Mouse (Mus musculus) liver, embryonic 11.5 days (tissue): ENCODE measurements around the gene Hcrt. TPM values are rescaled to one million over a fixed set of nuclear protein-coding genes. Genes with fewer than 3 reads are reported as not detected.
A peak's percentile ranks its signal among the peaks of the same experiment; 100 is the strongest.

Experiments used
- ATAC-seq: fragments of 200-750 bp; cut with Nextera tagmentation; replicated peaks from 2 replicates; pipeline ENCODE4 v1.8.0; 2017; ENCODE audit warnings: moderate number of reproducible peaks, mild to moderate bottlenecking, moderate TSS enrichment, moderate library complexity; ENCODE audit not compliant: low FRiP score
- DNase-seq: peaks from one replicate; pipeline ENCODE4 v3.0.0-alpha.2; 2017; ENCODE audit warnings: low spot score
- H3K27ac ChIP-seq: fragments of 300-500 bp; sonication (generic); 2 replicates; pipeline ENCODE4 v1.5.1; 2014; ENCODE audit warnings: mild to moderate bottlenecking, low read depth, low read length, control low read depth
- H3K27me3 ChIP-seq: fragments of 300-500 bp; sonication (generic); replicated peaks from 2 replicates; pipeline ENCODE4 v1.6.1; 2014; ENCODE audit warnings: low read length, mixed read lengths; ENCODE audit not compliant: control insufficient read depth, insufficient read depth
- H3K36me3 ChIP-seq: fragments of 300-500 bp; sonication (generic); 2 replicates; pipeline ENCODE4 v1.6.1; 2014; ENCODE audit warnings: mild to moderate bottlenecking, low read length, moderate library complexity, mixed read lengths; ENCODE audit not compliant: control insufficient read depth, insufficient read depth
- H3K4me1 ChIP-seq: fragments of 300-500 bp; sonication (generic); replicated peaks from 2 replicates; pipeline ENCODE4 v1.6.1; 2014; ENCODE audit warnings: low read length, mixed read lengths; ENCODE audit not compliant: control insufficient read depth, insufficient read depth
- H3K4me2 ChIP-seq: fragments of 300-500 bp; sonication (generic); 2 replicates; pipeline ENCODE4 v1.6.1; 2014; ENCODE audit warnings: mild to moderate bottlenecking, control low read depth, moderate library complexity
- H3K4me3 ChIP-seq: fragments of 300-500 bp; sonication (generic); 2 replicates; pipeline ENCODE4 v1.5.1; 2014; ENCODE audit warnings: low read depth, low read length, control low read depth
- H3K9ac ChIP-seq: fragments of 300-500 bp; sonication (generic); 2 replicates; pipeline ENCODE4 v1.6.1; 2014; ENCODE audit warnings: low read depth, low read length, control low read depth
- H3K9me3 ChIP-seq: fragments of 300-500 bp; sonication (generic); 2 replicates; pipeline ENCODE4 v1.6.1; 2016; ENCODE audit warnings: low read length, inconsistent platforms, mixed read lengths; ENCODE audit not compliant: control insufficient read depth
- WGBS: fragments of 180-500 bp; shearing (Covaris S2); extraction: QIAGEN DNeasy Blood & Tissue Kit; methylation state at CpG from one replicate; pipeline ENCODE4 v1.1.7; 2014; 5-methylcytosine and 5-hydroxymethylcytosine counted together
- polyA plus RNA-seq: library from polyadenylated mRNA; unstranded; fragments of >200 nt; fragmentation: Nextera tagmentation; extraction: Ambion mirVana; gene quantifications from 2 replicates; pipeline ENCODE4 v1.2.1, GENCODE M21; 2014

The Hcrt gene
- polyA plus RNA-seq, 1 experiment from 2014 or later = not detected

DNA sequence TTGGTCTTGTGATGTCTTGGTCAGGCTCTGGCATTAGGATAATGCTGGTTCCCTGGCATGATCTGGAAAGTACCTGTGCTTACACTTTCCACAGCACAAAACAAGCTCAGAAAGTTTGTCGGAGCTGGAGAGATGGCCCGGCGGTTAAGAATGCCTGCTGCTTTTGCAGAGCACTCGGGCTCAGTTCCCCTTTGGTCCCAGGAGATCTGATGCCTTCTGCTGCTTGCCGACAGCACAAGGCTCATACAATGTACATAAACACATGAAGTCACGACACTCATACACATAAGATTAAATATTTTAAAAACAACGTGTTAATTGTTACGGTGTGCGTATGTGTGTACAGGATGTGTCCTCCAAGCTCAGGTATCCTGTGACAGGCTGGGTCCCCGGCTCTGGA is 13.2 kb upstream of the Hcrt start:
- H3K9ac ChIP-seq = no peak overlapping the region
- H3K4me1 ChIP-seq = no peaks in the 10 kb centered on the region
- no peaks in the 10 kb centered on the region for H3K27me3 ChIP-seq
- ATAC-seq (no peak), DNase-seq (no peak)
- H3K27ac ChIP-seq = no peak overlapping the region
- peaks cover 8% of the 10 kb centered on the region; the same call in 1 of the 2 replicates for H3K36me3 ChIP-seq
- H3K9me3 ChIP-seq = no peaks in the 10 kb centered on the region
- 81% methylated on average over 10 of the region's 10 CpGs for WGBS
- H3K4me2 ChIP-seq = no peak overlapping the region
- no peak overlapping the region for H3K4me3 ChIP-seq

- Histone ChIP-seq H3K27ac (no peak overlapping the region), H3K4me1 (peaks cover 4% of the 10 kb centered on the region), H3K4me3 (no peak overlapping the region), H3K4me2 (no peak overlapping the region), H3K27me3 (no peaks in the 10 kb centered on the region), H3K36me3 (peaks cover 2% of the 10 kb centered on the region; the same call in 1 of the 2 replicates), H3K9me3 (no peaks in the 10 kb centered on the region), H3K9ac (no peak overlapping the region)
- ATAC-seq (no peak), DNase-seq (no peak)
- WGBS = 73% methylated on average over 4 of the region's 4 CpGs
Observed at GRCm38 (mm10) chr11:100774261-100774660, 11.5 kb upstream of the Hcrt start.

DNA sequence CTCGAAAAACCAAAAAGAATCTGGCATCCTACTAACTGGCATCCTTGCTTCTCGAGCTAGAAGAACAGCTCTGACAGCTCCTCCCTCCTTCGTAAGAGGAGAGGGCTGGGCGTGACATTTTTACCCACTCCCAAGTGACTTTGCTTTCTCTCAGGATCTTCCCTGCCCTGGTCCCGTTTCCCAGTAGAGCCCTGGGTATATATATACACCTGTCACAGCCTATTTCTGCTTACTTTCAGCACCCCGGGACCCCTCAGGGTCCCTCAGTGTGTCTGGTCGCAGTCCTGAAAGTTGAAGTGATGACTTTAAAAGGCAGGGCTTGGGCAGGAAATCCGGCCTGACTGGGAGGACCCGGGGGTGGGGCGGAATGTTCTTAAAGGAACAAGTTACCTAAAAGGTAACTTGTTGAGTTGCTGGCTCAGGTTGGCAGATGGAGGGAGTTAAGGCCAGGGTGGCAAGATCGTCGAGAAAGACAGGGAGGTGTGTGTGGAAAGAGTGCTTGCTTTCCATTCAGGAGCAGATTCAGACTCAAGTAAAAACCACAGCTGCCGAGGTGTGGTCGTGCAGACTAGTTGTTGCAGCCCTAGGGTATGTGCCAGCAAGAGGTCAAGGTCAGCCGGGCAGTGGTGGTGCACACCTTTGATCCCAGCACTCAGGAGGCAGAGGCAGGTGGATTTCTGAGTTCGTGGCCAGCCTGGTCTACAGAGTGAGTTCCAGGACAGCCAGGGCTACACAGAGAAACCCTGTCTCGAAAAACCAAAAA is 8.1 kb upstream of the Hcrt start, which contains the start of gene Ghdc:
Ghdc (minus strand) TSS at position 312 of the 763 bp plus-strand sequence.
- no peak within 1 kb of the TSS for H3K27ac ChIP-seq
- H3K9me3 ChIP-seq = no peaks in the 10 kb centered on the region

GRCm38 (mm10) chr11:100769980-100770379 is 7.2 kb upstream of the Hcrt start:
- Histone ChIP-seq H3K4me1 (peaks cover 4% of the 10 kb centered on the region), H3K9me3 (no peaks in the 10 kb centered on the region), H3K4me3 (peak overlapping the region; percentile 63), H3K4me2 (peak overlapping the region; percentile 66), H3K27ac (no peak overlapping the region), H3K27me3 (no peaks in the 10 kb centered on the region), H3K36me3 (no peaks in the 10 kb centered on the region), H3K9ac (no peak overlapping the region; the same call in 1 of the 2 replicates)
- no peak; the same call in 1 of the 2 replicates for ATAC-seq
- WGBS = 56% methylated on average over 6 of the region's 6 CpGs
- DNase-seq = no peak

More for the DNA sequence above, 8.1 kb upstream of the Hcrt start, which contains the start of gene Ghdc:
- Histone ChIP-seq H3K9ac (peak within 1 kb of the TSS; percentile 52), H3K27me3 (no peaks in the 10 kb centered on the region), H3K4me3 (peak within 1 kb of the TSS; percentile 63), H3K36me3 (no peaks in the 10 kb centered on the region), H3K4me2 (peak within 1 kb of the TSS; percentile 66), H3K4me1 (peaks cover 4% of the 10 kb centered on the region)
- DNase-seq = peak; percentile 83
- ATAC-seq = peak; percentile 68
- 11% methylated on average over 17 of the region's 17 CpGs for WGBS

DNA sequence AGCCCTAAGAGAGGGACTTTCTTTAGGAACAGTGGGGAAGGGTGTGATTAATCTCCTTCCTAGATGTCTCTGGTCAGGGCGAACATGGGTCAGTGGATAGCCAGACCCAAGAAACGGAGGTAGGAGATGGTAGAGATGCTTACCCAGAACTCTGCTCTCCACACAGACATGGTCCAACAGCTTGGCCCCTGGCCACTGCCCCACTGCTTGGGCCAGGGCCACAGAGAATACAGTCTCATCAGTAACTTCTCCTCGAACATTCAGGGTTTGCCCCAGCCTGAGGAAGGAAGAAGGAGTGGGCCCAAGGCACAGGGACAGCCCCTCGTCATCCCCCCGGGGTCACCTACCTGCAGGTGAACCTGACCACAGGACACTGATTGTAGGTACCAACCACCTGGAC is 5.1 kb upstream of the Hcrt start:
- 82% methylated on average over 5 of the region's 5 CpGs for WGBS
- Histone ChIP-seq H3K9ac (no peak overlapping the region), H3K4me3 (no peak overlapping the region), H3K4me1 (peaks cover 4% of the 10 kb centered on the region), H3K36me3 (no peaks in the 10 kb centered on the region), H3K27ac (no peak overlapping the region), H3K4me2 (no peak overlapping the region), H3K27me3 (peaks cover 3% of the 10 kb centered on the region; the same call in 1 of the 2 replicates), H3K9me3 (no peaks in the 10 kb centered on the region)
- no peak for ATAC-seq
- no peak for DNase-seq

GRCm38 (mm10) chr11:100766726-100767125 is 4.0 kb upstream of the Hcrt start:
- Histone ChIP-seq H3K36me3 (no peaks in the 10 kb centered on the region), H3K9me3 (no peaks in the 10 kb centered on the region), H3K27me3 (peaks cover 10% of the 10 kb centered on the region; the same call in 1 of the 2 replicates), H3K4me1 (peaks cover 4% of the 10 kb centered on the region), H3K4me2 (no peak overlapping the region), H3K27ac (no peak overlapping the region), H3K4me3 (no peak overlapping the region), H3K9ac (no peak overlapping the region)
- WGBS = 75% methylated on average over 9 of the region's 9 CpGs
- DNase-seq (no peak), ATAC-seq (no peak)

- H3K27ac ChIP-seq = no peak overlapping the region
- ATAC-seq = peak; percentile 64; the same call in 1 of the 2 replicates
Observed at GRCm38 (mm10) chr11:100761547-100762045, 1.1 kb downstream of the Hcrt start.

DNA sequence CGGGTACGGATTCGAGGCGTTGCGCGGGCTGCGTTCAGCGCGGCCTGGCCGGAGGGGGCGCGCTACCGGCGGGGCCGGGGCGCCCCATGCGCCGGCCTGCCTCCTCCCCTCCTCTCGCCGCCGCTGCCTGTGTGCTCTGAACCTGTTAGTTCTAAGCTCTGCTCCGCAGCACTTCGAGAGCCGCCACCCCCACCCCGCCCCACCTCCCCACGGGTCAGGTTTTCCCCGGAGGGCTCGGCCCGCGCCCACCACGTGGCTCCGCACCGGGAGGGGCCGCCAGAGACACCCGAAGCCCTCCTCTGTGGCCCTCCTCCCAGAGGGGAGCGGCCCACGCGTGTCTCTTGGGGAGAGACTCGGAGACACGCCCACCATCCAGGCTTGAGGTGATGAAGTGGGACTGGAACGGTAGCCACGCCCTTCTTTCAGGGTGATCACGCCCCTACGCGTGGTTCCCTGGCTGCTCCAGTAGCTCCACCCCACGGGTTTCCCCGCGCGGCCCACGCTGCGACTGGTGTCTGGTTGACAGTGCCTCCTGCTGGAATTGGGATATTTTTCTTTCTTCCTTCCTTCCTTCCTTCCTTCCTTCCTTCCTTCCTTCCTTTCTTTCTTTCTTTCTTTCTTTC is 3.0 kb downstream of the Hcrt start, which contains the start of gene Kcnh4:
Kcnh4 (minus strand) TSS at position 332 of the 623 bp plus-strand sequence.
- no peak for DNase-seq
- Histone ChIP-seq H3K27ac (no peak within 1 kb of the TSS), H3K27me3 (peaks cover 58% of the 10 kb centered on the region), H3K4me1 (peaks cover 10% of the 10 kb centered on the region), H3K9me3 (no peaks in the 10 kb centered on the region), H3K36me3 (no peaks in the 10 kb centered on the region), H3K4me2 (peak within 1 kb of the TSS; percentile 79), H3K9ac (no peak within 1 kb of the TSS), H3K4me3 (peak within 1 kb of the TSS; percentile 44)
- ATAC-seq = no peak
- WGBS = 2% methylated on average over 48 of the region's 51 CpGs

More at GRCm38 (mm10) chr11:100761547-100762045, 1.1 kb downstream of the Hcrt start:
- peaks cover 10% of the 10 kb centered on the region for H3K4me1 ChIP-seq
- H3K9me3 ChIP-seq = no peaks in the 10 kb centered on the region
- H3K9ac ChIP-seq = peak overlapping the region; percentile 23; the same call in 1 of the 2 replicates
- H3K4me3 ChIP-seq = peak overlapping the region; percentile 53
- no peaks in the 10 kb centered on the region for H3K36me3 ChIP-seq
- H3K4me2 ChIP-seq = peak overlapping the region; percentile 76
- WGBS = under 1% methylated on average over 27 of the region's 27 CpGs
- DNase-seq = peak; percentile 90
- peaks cover 45% of the 10 kb centered on the region for H3K27me3 ChIP-seq
